Mouse (Mus musculus) MEL (cell line): ENCODE results near the gene Erbin. TPM values are rescaled to one million over a fixed set of nuclear protein-coding genes. Genes with fewer than 3 reads are reported as not detected.

Source experiments
- DNase-seq: peaks from one replicate; pipeline ENCODE4 v3.0.0; 2011; ENCODE audit warnings: low read depth, low spot score
- H3K27ac ChIP-seq: 2 replicates; pipeline ENCODE4 v1.5.1; 2012; ENCODE audit warnings: low read depth, mild to moderate bottlenecking, control low read depth, low read length, moderate library complexity; ENCODE audit not compliant: control insufficient read depth
- H3K27me3 ChIP-seq, 2 experiments: fragments of 150-350 bp in 1 of 2; sonication (generic) in 1 of 2; 2 replicates each; pipeline ENCODE4 v1.6.1; 2012; ENCODE audit warnings: low read length in 2 of 2, mild to moderate bottlenecking in 2 of 2, improper control_type of control experiment in 1 of 2, moderate library complexity in 1 of 2; ENCODE audit not compliant: insufficient read depth in 2 of 2, control insufficient read depth in 1 of 2
- H3K36me3 ChIP-seq, 2 experiments: 2 replicates each; pipeline ENCODE4 v1.6.1; 2012 to 2014; ENCODE audit warnings: low read length in 2 of 2, improper control_type of control experiment in 1 of 2, inconsistent platforms in 1 of 2, mild to moderate bottlenecking in 1 of 2; ENCODE audit not compliant: insufficient read depth in 2 of 2, control insufficient read depth in 1 of 2
- H3K4me1 ChIP-seq, 2 experiments: fragments of 150-350 bp in 1 of 2; sonication (generic) in 1 of 2; 2 replicates each; pipeline ENCODE4 v1.6.1; 2012; ENCODE audit warnings: low read length in 2 of 2, improper control_type of control experiment in 1 of 2, mild to moderate bottlenecking in 1 of 2; ENCODE audit not compliant: insufficient read depth in 2 of 2, control insufficient read depth in 1 of 2
- H3K4me3 ChIP-seq, 2 experiments: fragments of 150-350 bp in 1 of 2; sonication (generic) in 1 of 2; 2 replicates each; pipeline ENCODE4 v1.5.1; 2012; ENCODE audit warnings: low read depth in 2 of 2, low read length in 2 of 2, mild to moderate bottlenecking in 2 of 2, moderate library complexity in 2 of 2, control low read depth in 1 of 2, improper control_type of control experiment in 1 of 2; ENCODE audit not compliant: control insufficient read depth in 1 of 2, insufficient read depth in 1 of 2
- H3K79me2 ChIP-seq: 2 replicates; pipeline ENCODE4 v1.6.1; 2012; ENCODE audit warnings: mild to moderate bottlenecking, low read length, moderate library complexity; ENCODE audit not compliant: control insufficient read depth, poor library complexity, insufficient read depth
- H3K9ac ChIP-seq: 2 replicates; pipeline ENCODE4 v1.6.1; 2012; ENCODE audit warnings: low read depth, mild to moderate bottlenecking, control low read depth, low read length, moderate library complexity; ENCODE audit not compliant: control insufficient read depth, poor library complexity, severe bottlenecking
- H3K9me3 ChIP-seq: fragments of 150-350 bp; sonication (generic); replicated peaks from 2 replicates; pipeline ENCODE4 v1.6.1; 2012; ENCODE audit warnings: mild to moderate bottlenecking, low read length, improper control_type of control experiment, moderate library complexity; ENCODE audit not compliant: insufficient read depth
- BHLHE40 ChIP-seq: IDR thresholded peaks from 2 replicates; pipeline ENCODE4 v1.6.1; 2012; ENCODE audit warnings: low read depth, mild to moderate bottlenecking, inconsistent platforms, low read length, improper control_type of control experiment, borderline replicate concordance
- CHD1 ChIP-seq: IDR thresholded peaks from 2 replicates; pipeline ENCODE4 v1.6.1; 2012; ENCODE audit warnings: low read depth, mild to moderate bottlenecking, inconsistent platforms, low read length, improper control_type of control experiment
- E2F4 ChIP-seq: IDR thresholded peaks from 2 replicates; pipeline ENCODE4 v1.6.1; 2011; ENCODE audit warnings: low read depth, low read length, improper control_type of control experiment, borderline replicate concordance
- ELF1 ChIP-seq: IDR thresholded peaks from 2 replicates; pipeline ENCODE4 v1.6.1; 2014; ENCODE audit warnings: low read depth, mild to moderate bottlenecking, inconsistent platforms, low read length, improper control_type of control experiment, moderate library complexity
- EP300 ChIP-seq, 2 experiments: IDR thresholded peaks; 2 replicates each; pipeline ENCODE4 v1.6.1; 2011; ENCODE audit warnings: improper control_type of control experiment in 2 of 2, low read length in 2 of 2, low read depth in 1 of 2, mild to moderate bottlenecking in 1 of 2
- ETS1 ChIP-seq: IDR thresholded peaks from 2 replicates; pipeline ENCODE4 v1.6.1; 2012; ENCODE audit warnings: low read depth, mild to moderate bottlenecking, inconsistent platforms, low read length, improper control_type of control experiment, moderate library complexity
- GABPA ChIP-seq: IDR thresholded peaks from 2 replicates; pipeline ENCODE4 v1.6.1; 2012; ENCODE audit warnings: low read depth, mild to moderate bottlenecking, inconsistent platforms, low read length, improper control_type of control experiment, moderate library complexity
- GATA1 ChIP-seq: IDR thresholded peaks from 2 replicates; pipeline ENCODE4 v1.6.1; 2011; ENCODE audit warnings: low read depth, low read length, improper control_type of control experiment
- MAFK ChIP-seq: IDR thresholded peaks from 2 replicates; pipeline ENCODE4 v1.6.1; 2011; ENCODE audit warnings: low read depth, mild to moderate bottlenecking, low read length, improper control_type of control experiment, borderline replicate concordance
- MYC ChIP-seq: IDR thresholded peaks from 2 replicates; pipeline ENCODE4 v1.6.1; 2011; ENCODE audit warnings: low read depth, mild to moderate bottlenecking, low read length, improper control_type of control experiment, moderate library complexity
- RAD21 ChIP-seq: IDR thresholded peaks from 2 replicates; pipeline ENCODE4 v1.6.1; 2011; ENCODE audit warnings: mild to moderate bottlenecking, low read depth, low read length, improper control_type of control experiment
- SMC3 ChIP-seq: IDR thresholded peaks from 2 replicates; pipeline ENCODE4 v1.6.1; 2011; ENCODE audit warnings: low read depth, low read length, improper control_type of control experiment
- TBP ChIP-seq: IDR thresholded peaks from 2 replicates; pipeline ENCODE4 v1.8.0; 2011; ENCODE audit warnings: low read depth, low read length, improper control_type of control experiment
- UBTF ChIP-seq: IDR thresholded peaks from 2 replicates; pipeline ENCODE4 v1.6.1; 2012; ENCODE audit warnings: low read depth, mild to moderate bottlenecking, inconsistent platforms, low read length, improper control_type of control experiment, moderate library complexity, borderline replicate concordance; ENCODE audit not compliant: insufficient read depth
- USF1 ChIP-seq: IDR thresholded peaks from 2 replicates; pipeline ENCODE4 v1.6.1; 2014; ENCODE audit warnings: low read depth, mild to moderate bottlenecking, inconsistent platforms, low read length, improper control_type of control experiment, moderate library complexity
- ZC3H11A ChIP-seq: IDR thresholded peaks from 2 replicates; pipeline ENCODE4 v1.6.1; 2012; ENCODE audit warnings: low read depth, mild to moderate bottlenecking, inconsistent platforms, low read length, improper control_type of control experiment
- polyA plus RNA-seq, 2 experiments: library from polyadenylated mRNA; stranded (reverse) in 1 of 2; unstranded in 1 of 2; fragments of >175 nt in 1 of 2; fragments of >200 nt in 1 of 2; gene quantifications; 2 replicates each; pipeline versions ENCODE4 v1.2.1 to v1.2.4; 2012; ENCODE audit warnings: low replicate concordance in 2 of 2, low read depth in 1 of 2; ENCODE audit not compliant: insufficient read length in 2 of 2, insufficient read depth in 1 of 2, missing spikeins in 1 of 2
- total RNA-seq: library from RNA; depleted of rRNA; stranded (reverse); fragments of 300-350 nt; gene quantifications from 2 replicates; pipeline ENCODE4 v1.2.3, GENCODE M21; 2012

Gene Erbin
- total and polyA plus RNA-seq, 3 experiments = 15.2 to 18.6 TPM; not detected in 1

DNA sequence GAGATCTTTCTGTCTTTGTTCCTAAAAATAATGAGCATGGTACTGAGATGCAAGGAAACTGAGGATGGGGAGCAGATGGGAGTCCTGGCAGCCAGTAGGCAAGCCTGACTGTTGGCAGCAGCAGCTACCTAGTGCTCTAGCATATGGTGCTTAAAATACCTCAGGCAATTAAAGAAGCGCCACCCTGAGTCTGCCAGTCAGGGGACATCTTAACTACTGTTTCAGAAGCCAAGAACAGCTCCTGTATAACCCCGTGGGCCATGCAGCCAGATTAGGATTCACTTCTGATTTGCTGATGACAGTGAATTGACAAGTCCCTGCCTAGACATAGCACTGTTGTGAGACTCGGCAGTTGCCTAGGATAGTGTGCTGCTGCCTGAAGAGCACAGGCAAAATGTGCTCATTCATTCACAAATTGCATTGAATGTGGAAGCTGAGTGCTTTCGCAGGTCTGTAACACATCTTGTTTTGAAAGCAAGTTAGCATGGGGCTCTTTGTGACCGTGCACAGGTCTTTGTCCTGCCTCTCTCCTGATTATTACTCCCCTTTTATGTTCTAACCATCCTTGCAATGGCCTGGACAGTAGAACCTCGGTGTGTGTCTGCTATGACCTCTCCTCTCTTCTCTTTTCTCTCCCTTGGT lies 114.0 kb downstream of the Erbin start:
- H3K4me3 ChIP-seq = no peak overlapping the region
- H3K9me3 ChIP-seq = no peaks in the 10 kb centered on the region
- no peak overlapping the region for H3K27ac ChIP-seq
- H3K9ac ChIP-seq = no peak overlapping the region
- DNase-seq = no peak
- no peaks in the 10 kb centered on the region for H3K27me3 ChIP-seq
- TF ChIP-seq ELF1 (no peak), SMC3 (no peak), GATA1 (no peak), EP300 (IDR thresholded peaks at IDR 0.05; ENCODE audit: low read depth in 1 of 2, low read length in 2 of 2) (no peak), ETS1 (no peak), CHD1 (no peak), RAD21 (no peak), MAFK (no peak), GABPA (no peak), ZC3H11A (no peak), USF1 (no peak), UBTF (no peak), E2F4 (no peak), BHLHE40 (no peak), TBP (no peak), MYC (no peak)
- peaks cover 3 to 11% of the 10 kb centered on the region in 2 experiments; a peak in 3 of 4 replicates for H3K4me1 ChIP-seq
- H3K36me3 ChIP-seq = peaks cover 0 to 7% of the 10 kb centered on the region in 2 experiments; a peak in 2 of 4 replicates
- no peaks in the 10 kb centered on the region for H3K79me2 ChIP-seq

DNA sequence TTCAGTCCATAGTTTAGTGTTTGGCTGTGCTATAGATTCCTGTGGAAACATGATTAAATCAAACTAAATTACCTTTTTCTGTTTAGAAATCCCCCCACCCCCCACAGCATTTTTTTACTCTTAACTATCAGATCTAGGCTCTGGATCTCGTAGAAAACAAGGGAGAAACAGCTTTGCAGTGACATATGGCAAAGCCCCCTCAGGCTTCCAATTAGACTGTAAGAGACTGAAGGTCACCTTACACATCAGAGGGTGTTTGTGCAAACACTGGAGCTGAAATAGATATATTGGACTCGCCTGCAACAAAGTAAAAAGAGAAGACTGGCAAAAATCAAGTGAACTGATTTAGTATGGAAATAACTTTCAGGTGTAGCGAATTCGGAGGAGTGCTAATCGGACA lies 116.6 kb downstream of the Erbin start:
- no peak for DNase-seq
- Histone ChIP-seq H3K27ac (no peak overlapping the region), H3K9me3 (no peaks in the 10 kb centered on the region), H3K79me2 (no peaks in the 10 kb centered on the region), H3K4me1 (peaks cover 5 to 14% of the 10 kb centered on the region in 2 experiments), H3K9ac (no peak overlapping the region), H3K27me3 (no peaks in the 10 kb centered on the region), H3K36me3 (peaks cover 0 to 9% of the 10 kb centered on the region in 2 experiments; a peak in 2 of 4 replicates), H3K4me3 (no peak overlapping the region)
- no peak for TF ChIP-seq USF1
- TF ChIP-seq UBTF = no peak
- no peak for TF ChIP-seq MAFK
